Mouse (Mus musculus): ENCODE measurements at regions not wholly inside any gene's neighbourhood (a gene's known extent, or its start where the extent isn't known, plus 50 kb on each side); places are given as distances from the start of the nearest gene placed in this dataset.

DNA sequence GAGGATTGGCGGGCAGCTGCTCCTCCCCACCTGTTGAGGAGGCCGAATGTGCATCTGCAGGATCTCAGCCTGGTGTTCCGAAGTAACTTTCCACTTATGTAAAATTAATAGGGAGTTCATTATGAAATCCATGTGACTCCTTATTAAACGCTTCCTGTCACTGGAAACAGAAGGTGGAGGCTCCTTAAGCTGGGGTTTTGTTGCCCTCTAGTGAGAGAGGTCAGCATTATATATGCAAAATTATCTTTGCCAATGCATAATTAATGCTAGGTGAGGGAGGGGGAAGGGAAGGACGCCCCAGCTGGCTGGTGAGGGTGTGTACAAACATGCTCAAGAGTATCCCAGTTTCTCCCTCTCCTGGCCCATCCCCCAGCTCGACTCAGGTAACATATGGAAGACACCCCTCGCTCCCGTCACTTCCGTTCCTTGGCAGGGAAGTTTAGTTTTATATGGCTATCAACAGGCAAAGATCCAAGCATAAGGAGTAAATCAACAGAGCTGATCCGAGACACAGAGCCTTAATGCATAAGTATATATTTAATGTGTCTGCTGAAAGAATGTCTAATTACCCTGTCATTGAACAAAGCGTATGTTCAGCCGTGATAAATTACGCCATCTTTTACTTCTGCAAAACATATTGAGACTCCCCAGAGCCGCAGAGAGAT is 71.2 kb upstream of the Cdh4 start:
- TF ChIP-seq POLR2A (IDR thresholded peaks at IDR 0.05; ENCODE audit: borderline replicate concordance, insufficient read depth, low read length) (no peak), CTCF (IDR thresholded peaks at IDR 0.05; ENCODE audit: borderline replicate concordance, insufficient read depth, low read depth, low read length) (no peak)
